Mouse (Mus musculus) layer of hippocampus, postnatal 25 days (tissue): ENCODE results near the gene Trub1. TPM values are rescaled to one million over a fixed set of nuclear protein-coding genes. Genes with fewer than 3 reads are reported as not detected.

Source experiments
- DNase-seq, 2 experiments: peaks; one replicate each; pipeline ENCODE4 v3.0.0; 2022; ENCODE audit warnings: mixed read lengths in 2 of 2, low spot score in 1 of 2; ENCODE audit errors: extremely low spot score in 1 of 2
- total RNA-seq, 2 experiments: library from RNA; stranded (reverse); gene quantifications; 2 replicates each; pipeline ENCODE4 v1.2.3; 2021

Trub1 gene
- total RNA-seq, 2 experiments from 2014 or later = 20.9 to 21.3 TPM

GRCm38 (mm10) chr19:57439296-57439695, 13.4 kb upstream of the Trub1 start:
- DNase-seq = no peak

DNA sequence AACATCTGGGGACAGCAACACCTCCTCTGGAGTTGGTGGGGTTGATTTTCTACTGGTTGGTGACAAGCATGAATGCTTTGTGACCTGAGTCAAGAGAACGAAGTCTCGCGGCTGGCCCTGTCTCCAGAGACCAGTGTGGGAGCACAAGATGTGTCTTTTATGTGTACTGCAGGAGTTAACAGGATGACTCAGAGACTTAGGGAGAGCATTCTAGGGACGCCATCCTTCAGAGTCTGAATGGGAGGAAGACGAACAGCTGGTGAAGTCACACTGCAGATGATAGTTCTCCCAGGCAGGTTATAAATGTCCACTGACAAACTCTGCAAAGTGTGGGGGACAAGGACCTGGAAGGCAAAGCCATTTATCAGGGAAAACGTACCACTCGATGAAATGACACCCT, 11.2 kb upstream of the Trub1 start:
- no peak for DNase-seq

- DNase-seq = no peak
Observed at GRCm38 (mm10) chr19:57442936-57443657, 9.6 kb upstream of the Trub1 start.

DNA sequence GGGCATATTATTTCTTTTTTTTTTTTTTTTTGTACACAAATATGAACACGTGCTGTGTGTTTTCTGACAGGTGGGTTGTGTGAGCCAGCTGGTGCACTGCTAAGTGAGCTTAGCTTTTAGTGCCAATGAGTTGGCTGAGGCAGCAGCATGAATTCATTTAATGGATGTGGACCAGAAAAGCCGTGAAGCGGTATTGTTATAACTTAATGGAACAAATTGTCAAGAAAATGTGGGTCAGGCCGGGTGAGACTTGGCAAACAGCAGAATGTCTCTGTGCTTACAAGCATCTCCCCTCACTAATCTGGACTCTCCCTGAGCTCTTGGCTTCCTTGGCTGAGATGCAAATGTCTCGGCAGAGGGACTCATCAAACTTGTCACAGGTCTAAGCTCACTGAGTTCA, 7.7 kb upstream of the Trub1 start:
- peak in 1 of 2 experiments; percentile 28 for DNase-seq

- no peak for DNase-seq
Observed at GRCm38 (mm10) chr19:57450849-57451248, 1.9 kb upstream of the Trub1 start.

- DNase-seq = no peak
Observed at GRCm38 (mm10) chr19:57451762-57452161, 950 bp upstream of the Trub1 start.

DNA sequence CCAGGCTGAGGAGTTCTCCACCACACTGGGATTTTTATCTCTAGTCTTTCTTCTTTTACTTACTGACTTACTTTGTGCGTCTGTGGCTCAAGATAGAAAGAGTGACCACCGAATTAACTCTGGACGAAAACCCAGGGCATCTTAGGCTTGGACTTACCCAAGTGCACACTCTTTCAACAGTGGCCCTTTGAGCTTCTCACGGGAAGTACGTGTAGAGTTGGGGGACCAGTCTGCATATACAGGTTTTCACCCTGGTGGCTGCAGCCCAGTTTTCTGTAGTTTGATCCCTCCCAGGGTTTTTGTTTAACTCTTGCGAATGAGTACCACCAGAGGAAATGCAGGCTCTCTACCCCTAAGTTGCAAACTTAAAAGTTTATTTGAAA, 497 bp downstream of the Trub1 start:
- no peak for DNase-seq

DNA sequence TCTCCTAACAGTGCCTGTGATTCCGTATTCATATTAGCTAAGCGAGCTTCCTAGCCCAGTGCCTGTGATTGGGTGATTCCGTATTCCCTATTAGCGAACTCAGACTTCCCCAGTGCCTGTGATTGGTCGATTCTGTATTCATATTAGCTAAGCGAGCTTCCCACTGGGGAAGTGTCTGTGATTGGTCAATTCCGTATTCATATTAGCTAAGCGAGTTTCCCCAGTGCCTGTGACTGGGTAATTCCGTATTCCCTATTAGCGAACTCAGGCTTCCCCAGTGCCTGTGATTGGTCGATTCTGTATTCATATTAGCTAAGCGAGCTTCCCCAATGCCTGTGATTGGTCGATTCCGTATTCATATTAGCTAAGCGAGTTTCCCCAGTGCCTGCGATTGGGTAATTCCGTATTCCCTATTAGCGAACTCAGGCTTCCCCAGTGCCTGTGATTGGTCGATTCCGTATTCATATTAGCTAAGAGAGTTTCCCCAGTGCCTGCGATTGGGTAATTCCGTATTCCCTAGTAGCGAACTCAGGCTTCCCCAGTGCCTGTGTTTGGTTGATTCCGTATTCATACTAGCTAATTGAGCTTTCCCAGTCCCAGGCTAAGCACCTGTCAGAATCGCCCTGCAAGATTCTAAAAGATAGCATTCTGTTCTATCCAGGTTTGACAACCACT, 2.7 kb downstream of the Trub1 start:
- DNase-seq = no peak

DNA sequence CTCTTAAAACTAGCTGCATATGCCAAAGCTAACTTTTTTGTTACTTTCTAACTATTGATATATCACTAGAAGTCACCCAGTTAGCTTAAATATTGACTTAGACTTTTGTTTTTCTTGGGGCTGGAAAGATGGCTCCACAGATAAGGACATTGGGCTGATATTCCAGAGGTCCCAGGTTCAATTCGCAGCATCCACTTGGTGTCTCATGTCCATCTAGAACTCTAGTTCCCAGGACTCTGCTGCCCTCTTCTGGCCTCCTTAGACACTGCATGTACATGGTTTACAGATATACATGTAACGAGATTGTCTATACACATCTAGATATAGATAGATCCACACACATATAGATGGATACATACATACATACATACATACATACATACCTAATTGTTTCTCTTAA, 4.4 kb downstream of the Trub1 start:
- peak in 1 of 2 experiments; percentile 64 for DNase-seq

GRCm38 (mm10) chr19:57463741-57464140, 11.0 kb downstream of the Trub1 start:
- no peak for DNase-seq

GRCm38 (mm10) chr19:57465742-57466141, 13.0 kb downstream of the Trub1 start:
- no peak for DNase-seq

DNA sequence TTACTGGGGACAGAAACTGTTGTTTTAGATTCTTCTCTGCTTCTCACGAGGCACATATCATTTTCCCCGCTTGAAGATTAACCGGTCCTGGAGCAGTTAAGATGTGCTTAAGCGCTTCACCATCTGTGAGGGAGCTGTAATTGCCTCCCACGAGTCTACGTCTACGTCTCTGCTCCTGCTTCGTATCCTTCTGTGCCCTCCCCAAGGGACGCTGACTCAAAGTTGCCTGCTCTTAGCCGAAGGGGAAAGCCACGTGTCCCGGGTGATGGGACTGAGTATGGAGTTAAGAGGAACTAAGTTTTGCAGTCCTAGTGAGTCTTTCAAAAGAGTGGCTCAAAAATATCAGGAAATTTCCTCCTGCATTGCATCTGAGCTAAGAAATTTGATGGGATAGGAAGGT, 18.3 kb downstream of the Trub1 start:
- no peak for DNase-seq

- DNase-seq = no peak
Observed at GRCm38 (mm10) chr19:57472169-57472568, 19.5 kb downstream of the Trub1 start.

- no peak for DNase-seq
Observed at GRCm38 (mm10) chr19:57473301-57473700, 20.6 kb downstream of the Trub1 start.

DNA sequence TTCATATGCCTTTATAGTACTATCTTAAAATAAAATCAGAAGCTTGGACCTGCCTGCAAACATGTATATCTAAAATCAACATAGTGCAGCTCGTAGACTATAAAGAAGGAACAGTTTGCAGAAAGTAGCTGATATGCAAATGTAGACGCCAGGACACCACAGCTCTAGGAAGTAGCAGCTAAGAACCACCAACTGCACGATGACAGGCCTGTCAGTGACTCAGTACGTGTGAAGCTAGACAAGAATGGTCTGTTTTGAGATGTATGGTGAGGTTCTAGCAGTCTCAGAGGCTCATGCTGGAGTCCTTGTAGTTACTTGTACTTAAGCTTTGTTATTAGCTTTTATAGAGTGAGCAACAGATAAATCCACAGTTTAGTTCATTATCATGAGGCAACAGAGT, 22.6 kb downstream of the Trub1 start:
- no peak for DNase-seq

- DNase-seq = no peak
Observed at GRCm38 (mm10) chr19:57477310-57477709, 24.6 kb downstream of the Trub1 start.

GRCm38 (mm10) chr19:57478056-57478455, 25.3 kb downstream of the Trub1 start:
- no peak for DNase-seq

DNA sequence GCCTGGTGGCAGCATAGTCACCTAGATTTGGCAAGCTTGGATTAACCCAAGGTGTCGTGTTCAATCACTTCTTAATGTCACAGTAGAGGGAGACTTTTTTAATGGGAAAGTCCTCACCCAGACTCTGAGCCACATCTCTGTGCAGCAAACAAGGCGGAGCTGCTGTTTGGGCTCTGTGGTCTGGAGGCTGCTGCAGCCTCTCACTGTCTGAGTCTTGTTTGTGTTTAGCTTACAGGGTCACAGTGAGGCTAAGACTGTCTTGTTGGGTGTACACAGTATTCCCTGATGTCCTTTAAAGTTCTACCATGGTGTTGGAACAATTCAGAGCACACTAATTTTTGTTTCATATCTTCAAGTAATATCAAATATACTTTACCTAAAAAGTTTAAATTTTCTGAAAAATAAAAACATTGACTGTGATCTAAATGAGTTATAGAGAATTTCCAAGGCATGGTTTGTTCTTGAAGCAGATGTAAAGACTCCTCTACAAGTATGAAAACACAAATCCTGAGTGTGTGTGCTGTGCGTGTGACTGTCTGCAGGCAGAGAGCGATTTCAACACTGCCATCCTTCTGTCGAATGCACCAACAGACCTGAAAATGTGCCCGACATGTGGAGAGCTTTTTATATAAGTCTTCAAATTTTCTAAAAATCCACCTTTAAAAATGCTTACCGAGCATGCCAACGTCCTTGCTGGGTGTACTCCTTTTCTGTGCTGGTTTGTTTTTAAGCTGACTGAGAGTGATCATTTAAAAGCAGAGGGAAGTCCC, 27.4 kb downstream of the Trub1 start:
- DNase-seq = no peak

DNA sequence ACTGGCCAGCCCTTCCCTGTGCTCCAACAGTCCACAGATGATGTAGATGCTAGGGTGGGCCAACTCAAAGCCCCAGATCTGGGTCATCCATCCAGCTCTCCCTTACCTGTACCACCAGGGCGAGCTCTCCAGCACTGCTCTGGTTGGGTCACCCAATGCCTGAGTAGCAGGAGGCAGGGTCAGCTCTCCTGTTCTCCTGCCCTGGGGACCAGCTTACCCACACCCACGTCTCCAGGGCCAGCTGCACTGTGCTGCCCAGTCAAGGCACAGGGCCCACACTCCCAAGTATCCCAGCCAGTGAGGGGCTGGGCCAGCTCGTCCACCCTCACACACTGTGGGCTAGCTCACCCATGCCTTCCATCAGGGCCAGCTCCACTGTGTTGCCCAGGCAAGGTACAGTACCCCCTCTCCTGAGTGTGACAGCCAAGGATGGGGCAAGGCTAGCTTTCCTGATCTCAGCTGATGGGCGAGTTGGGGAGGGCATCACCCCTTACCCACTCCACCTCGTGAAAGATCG, 29.1 kb downstream of the Trub1 start:
- no peak for DNase-seq

- peak in 1 of 2 experiments; percentile 30 for DNase-seq
Observed at GRCm38 (mm10) chr19:57482815-57483214, 30.1 kb downstream of the Trub1 start.

- DNase-seq = no peak
Observed at GRCm38 (mm10) chr19:57487051-57487658, 34.4 kb downstream of the Trub1 start.
